In genomic region chr1:57387876-57388275, GRCm38 (mm10) we compare ENCODE assay signal across 10 mouse cellular contexts. TPM values are rescaled to one million over a fixed set of nuclear protein-coding genes. Genes with fewer than 3 reads are reported as not detected.
DNase-seq lines count a peak whose midpoint lies in the region; ATAC-seq lines count a peak whose summit lies in the region.
"Had no signal": no experiment of that assay in that cellular context is flagged by ENCODE, and none has a peak within 500 bp of the region (broad histone marks: within the 10 kb centered on the region; RNA-seq: fewer than 3 reads in every experiment).

No protein-coding gene starts in this region.

- no peak overlapping the region for H3K4me2 ChIP-seq in hindbrain, embryonic 11.5 days (replicated peaks; ENCODE audit: low read depth, low read length)
- H3K4me2 ChIP-seq: embryonic facial prominence, embryonic 12.5 days; heart, embryonic 11.5 days had no signal

- no peaks in the 10 kb centered on the region for H3K4me1 ChIP-seq in hindbrain, embryonic 11.5 days (replicated peaks; ENCODE audit: control insufficient read depth, insufficient read depth, low read length)
- no peaks in the 10 kb centered on the region for H3K4me1 ChIP-seq in hindbrain, embryonic 10.5 days (replicated peaks)
- H3K4me1 ChIP-seq: embryonic facial prominence, embryonic 12.5 days had no signal

- ATAC-seq in hindbrain, embryonic 11.5 days (ENCODE audit: low FRiP score): 0 out of 2 replicates have a peak, but pooled peaks have one; percentile 51
- no peak for ATAC-seq in megakaryocyte, adult 5-6 weeks (ENCODE audit: poor library complexity, severe bottlenecking)

- H3K36me3 ChIP-seq in hindbrain, embryonic 11.5 days (ENCODE audit: control insufficient read depth, insufficient read depth, low read length): no peaks in the 10 kb centered on the region
- peaks cover 51% of the 10 kb centered on the region for H3K36me3 ChIP-seq in hindbrain, embryonic 10.5 days

- 71% methylated on average over 2 of the region's 2 CpGs for WGBS in hindbrain, embryonic 11.5 days
- WGBS in hindbrain, embryonic 10.5 days: 79% methylated on average over 2 of the region's 2 CpGs

- no peak overlapping the region for H3K4me3 ChIP-seq in hindbrain, embryonic 11.5 days (ENCODE audit: low read depth, low read length)
- no peak overlapping the region for H3K4me3 ChIP-seq in hindbrain, embryonic 10.5 days
- H3K4me3 ChIP-seq: embryonic facial prominence, embryonic 12.5 days had no signal

- DNase-seq in hindbrain, embryonic 11.5 days (ENCODE audit: low spot score): no peak
- no peak for DNase-seq in hindbrain, embryonic 10.5 days (ENCODE audit: low spot score)
- peak; percentile 65 to 71 for DNase-seq in frontal cortex, postnatal 10 days (ENCODE audit: low spot score in 2 of 2)
- peak; percentile 52 to 60 for DNase-seq in left cerebral cortex, adult 18-20 months (ENCODE audit: low spot score in 2 of 2)
- peak; percentile 56 for DNase-seq in right cerebral cortex, postnatal 14 days
- DNase-seq in lung, postnatal 14 days: no peak
- no peak for DNase-seq in thymus, postnatal 14 days

- H3K27me3 ChIP-seq in hindbrain, embryonic 11.5 days (ENCODE audit: control insufficient read depth, insufficient read depth, low read length): no peaks in the 10 kb centered on the region
- H3K27me3 ChIP-seq in hindbrain, embryonic 10.5 days (ENCODE audit: insufficient read depth, poor library complexity, severe bottlenecking): no peaks in the 10 kb centered on the region
- H3K27me3 ChIP-seq: embryonic facial prominence, embryonic 12.5 days had no signal

- H3K9me3 ChIP-seq in hindbrain, embryonic 11.5 days (ENCODE audit: control insufficient read depth, low read length): no peaks in the 10 kb centered on the region
- H3K9me3 ChIP-seq in hindbrain, embryonic 10.5 days: no peaks in the 10 kb centered on the region
- H3K9me3 ChIP-seq: embryonic facial prominence, embryonic 12.5 days had no signal

- no peak overlapping the region for H3K27ac ChIP-seq in hindbrain, embryonic 11.5 days (ENCODE audit: low read depth, low read length)
- no peak overlapping the region for H3K27ac ChIP-seq in hindbrain, embryonic 10.5 days
- H3K27ac ChIP-seq: embryonic facial prominence, embryonic 12.5 days had no signal

- no peak overlapping the region for H3K9ac ChIP-seq in hindbrain, embryonic 11.5 days (ENCODE audit: low read depth, low read length)
- H3K9ac ChIP-seq: embryonic facial prominence, embryonic 12.5 days had no signal

RNA-seq across cellular contexts. Expression of gene 1700066M21Rik, which starts 10.5 kb away (rescaled TPM):
- polyA plus RNA-seq in hindbrain, embryonic 11.5 days (2014; fragmentation: Nextera tagmentation; extraction: Ambion mirVana): 15.3 and 15.7 TPM in 2 replicates
- polyA plus RNA-seq in hindbrain, embryonic 10.5 days (2016; fragmentation: Nextera tagmentation; extraction: Ambion mirVana): 9.8 and 11.4 TPM in 2 replicates
- total RNA-seq in left cerebral cortex, adult 18-20 months (2021): 10 to 100 TPM; 21.0 to 21.9 TPM
- 22.5 and 23.5 TPM in 2 replicates for total RNA-seq in megakaryocyte, adult 5-6 weeks (2015)
- total RNA-seq in megakaryocyte, adult 5-6 weeks (2017): 16.7 and 20.6 TPM in 2 replicates

RNA-seq across cellular contexts. Expression of gene Maip1, which starts 18.3 kb away (rescaled TPM):
- polyA plus RNA-seq in hindbrain, embryonic 11.5 days (2014; fragmentation: Nextera tagmentation; extraction: Ambion mirVana): 19.1 and 19.5 TPM in 2 replicates
- polyA plus RNA-seq in hindbrain, embryonic 10.5 days (2016; fragmentation: Nextera tagmentation; extraction: Ambion mirVana): 19.0 and 20.0 TPM in 2 replicates
- 10 to 100 TPM; 11.6 to 11.9 TPM for total RNA-seq in left cerebral cortex, adult 18-20 months (2021)
- total RNA-seq in megakaryocyte, adult 5-6 weeks (2015): 7.3 and 12.1 TPM in 2 replicates
- 7.2 and 8.4 TPM in 2 replicates for total RNA-seq in megakaryocyte, adult 5-6 weeks (2017)

RNA-seq across cellular contexts. Expression of gene Tyw5, which starts 19.0 kb away (rescaled TPM):
- polyA plus RNA-seq in hindbrain, embryonic 11.5 days (2014; fragmentation: Nextera tagmentation; extraction: Ambion mirVana): 26.4 and 27.9 TPM in 2 replicates
- 28.2 and 30.4 TPM in 2 replicates for polyA plus RNA-seq in hindbrain, embryonic 10.5 days (2016; fragmentation: Nextera tagmentation; extraction: Ambion mirVana)
- 10 to 100 TPM; 18.2 to 23.1 TPM for total RNA-seq in left cerebral cortex, adult 18-20 months (2021)
- 23.3 and 24.0 TPM in 2 replicates for total RNA-seq in megakaryocyte, adult 5-6 weeks (2015)
- total RNA-seq in megakaryocyte, adult 5-6 weeks (2017): 12.0 and 28.7 TPM in 2 replicates

Comparison
In these comparisons a context has a peak if more than half of its experiments do, and no peak if none do; other contexts are left out.
1. DNase-seq: peak in frontal cortex, postnatal 10 days (2 of 2), left cerebral cortex, adult 18-20 months (2 of 2) and right cerebral cortex, postnatal 14 days (single experiment); none in hindbrain, embryonic 11.5 days (single experiment), hindbrain, embryonic 10.5 days (single experiment), lung, postnatal 14 days (single experiment) and thymus, postnatal 14 days (single experiment).